Mouse (Mus musculus) right cerebral cortex, postnatal 25 days (tissue): ENCODE data around the gene Rnaset2b.
"Not testable (repeated sequence)": the region's sequence is repeated elsewhere in the genome, so short reads cannot be mapped to it uniquely, and the experiment has no call there.

Source experiments
- DNase-seq: peaks from one replicate; pipeline ENCODE4 v3.0.0; 2022

The Rnaset2b gene

GRCm38 (mm10) chr17:6970334-6970733 is at the start of gene Rnaset2b:
Rnaset2b (plus strand) TSS chr17:6970634.
- DNase-seq = not testable (repeated sequence)

GRCm38 (mm10) chr17:6931625-6932024 is 38.8 kb upstream of the Rnaset2b start:
- not testable (repeated sequence) for DNase-seq

- DNase-seq = not testable (repeated sequence)
These were observed 27.9 kb upstream of the Rnaset2b start for GRCm38 (mm10) chr17:6942560-6942959.

- not testable (repeated sequence) for DNase-seq
These were observed 22.8 kb upstream of the Rnaset2b start for GRCm38 (mm10) chr17:6947637-6947983.

GRCm38 (mm10) chr17:6947984-6948768 is 22.3 kb upstream of the Rnaset2b start, which contains the start of gene Rsph3b:
Rsph3b (minus strand) TSS chr17:6948682.
- peak; percentile 86 for DNase-seq

GRCm38 (mm10) chr17:6948769-6949228 is 21.6 kb upstream of the Rnaset2b start:
- DNase-seq = not testable (repeated sequence)

GRCm38 (mm10) chr17:6958881-6959280 is 11.6 kb upstream of the Rnaset2b start:
- DNase-seq = not testable (repeated sequence)

- DNase-seq = not testable (repeated sequence)
These were observed 10.7 kb upstream of the Rnaset2b start for GRCm38 (mm10) chr17:6959543-6960259.

GRCm38 (mm10) chr17:6960349-6960748 is 10.1 kb upstream of the Rnaset2b start:
- not testable (repeated sequence) for DNase-seq

- DNase-seq = peak; percentile 65
These were observed 9.7 kb upstream of the Rnaset2b start, which contains the start of gene Tagap1 for GRCm38 (mm10) chr17:6960776-6961175. Tagap1 (minus strand) TSS chr17:6961156.

- peak; percentile 44 for DNase-seq
These were observed 9.0 kb upstream of the Rnaset2b start for GRCm38 (mm10) chr17:6961181-6962000.

- DNase-seq = not testable (repeated sequence)
These were observed 8.1 kb upstream of the Rnaset2b start for GRCm38 (mm10) chr17:6962339-6962738.

- DNase-seq = not testable (repeated sequence)
These were observed 7.5 kb upstream of the Rnaset2b start for GRCm38 (mm10) chr17:6962936-6963335.

- DNase-seq = not testable (repeated sequence)
These were observed 5.1 kb upstream of the Rnaset2b start for GRCm38 (mm10) chr17:6965364-6965763.

GRCm38 (mm10) chr17:6967673-6968072 is 2.8 kb upstream of the Rnaset2b start:
- not testable (repeated sequence) for DNase-seq

- DNase-seq = not testable (repeated sequence)
These were observed 804 bp downstream of the Rnaset2b start for GRCm38 (mm10) chr17:6971238-6971637.

- not testable (repeated sequence) for DNase-seq
These were observed 2.5 kb downstream of the Rnaset2b start for GRCm38 (mm10) chr17:6972836-6973396.

GRCm38 (mm10) chr17:6974985-6975384 is 4.6 kb downstream of the Rnaset2b start:
- DNase-seq = not testable (repeated sequence)

- DNase-seq = peak; percentile 62
These were observed 8.1 kb downstream of the Rnaset2b start, which contains the start of gene Gm49721 for GRCm38 (mm10) chr17:6978287-6979248. Gm49721 (plus strand) TSS chr17:6978904.

GRCm38 (mm10) chr17:6979380-6979779 is 8.9 kb downstream of the Rnaset2b start:
- not testable (repeated sequence) for DNase-seq

GRCm38 (mm10) chr17:6980144-6980543 is 9.7 kb downstream of the Rnaset2b start:
- not testable (repeated sequence) for DNase-seq
